Mouse (Mus musculus) stomach, embryonic 14.5 days (tissue): ENCODE results near the gene Dnah14. TPM values are rescaled to one million over a fixed set of nuclear protein-coding genes. Genes with fewer than 3 reads are reported as not detected.

ENCODE experiments used
- ATAC-seq: fragments of 200-750 bp; cut with Nextera tagmentation; 2 replicates; pipeline ENCODE4 v1.8.0; 2017; ENCODE audit warnings: low read depth, moderate TSS enrichment; ENCODE audit not compliant: insufficient number of reproducible peaks, insufficient read depth, low FRiP score
- H3K27ac ChIP-seq: fragments of 300-500 bp; sonication (generic); 2 replicates; pipeline ENCODE4 v1.5.1; 2014; ENCODE audit warnings: mild to moderate bottlenecking, low read length, moderate library complexity, mixed read lengths
- H3K27me3 ChIP-seq: fragments of 300-500 bp; sonication (generic); 2 replicates; pipeline ENCODE4 v1.6.1; 2014; ENCODE audit warnings: low read length, control low read depth, mixed read lengths; ENCODE audit not compliant: control insufficient read depth, insufficient read depth
- H3K36me3 ChIP-seq: fragments of 300-500 bp; sonication (generic); 2 replicates; pipeline ENCODE4 v1.6.1; 2014; ENCODE audit warnings: mild to moderate bottlenecking, control low read depth, low read length, moderate library complexity, mixed read lengths; ENCODE audit not compliant: control insufficient read depth, insufficient read depth
- H3K4me1 ChIP-seq: fragments of 300-500 bp; sonication (generic); 2 replicates; pipeline ENCODE4 v1.6.1; 2014; ENCODE audit warnings: low read length, control low read depth, mixed read lengths; ENCODE audit not compliant: control insufficient read depth, insufficient read depth
- H3K4me2 ChIP-seq: fragments of 300-500 bp; sonication (generic); replicated peaks from 2 replicates; pipeline ENCODE4 v1.6.1; 2014; ENCODE audit warnings: low read depth, low read length, control low read depth
- H3K4me3 ChIP-seq: fragments of 300-500 bp; sonication (generic); 2 replicates; pipeline ENCODE4 v1.5.1; 2014; ENCODE audit warnings: low read depth, low read length, control low read depth
- H3K9ac ChIP-seq: fragments of 300-500 bp; sonication (generic); replicated peaks from 2 replicates; pipeline ENCODE4 v1.6.1; 2014; ENCODE audit warnings: low read depth, mild to moderate bottlenecking, control low read depth, low read length, moderate library complexity, mixed read lengths
- H3K9me3 ChIP-seq: fragments of 300-500 bp; sonication (generic); 2 replicates; pipeline ENCODE4 v1.6.1; 2016; ENCODE audit warnings: low read depth, low read length, control low read depth; ENCODE audit not compliant: control insufficient read depth
- WGBS: fragments of 180-500 bp; shearing (Covaris S2); extraction: QIAGEN DNeasy Blood & Tissue Kit; methylation state at CpG from one replicate; pipeline ENCODE4 v1.1.7; 2014; 5-methylcytosine and 5-hydroxymethylcytosine counted together
- polyA plus RNA-seq: library from polyadenylated mRNA; unstranded; fragments of >200 nt; fragmentation: Nextera tagmentation; extraction: Ambion mirVana; gene quantifications from 2 replicates; pipeline ENCODE4 v1.2.1, GENCODE M21; 2014

The Dnah14 gene
- polyA plus RNA-seq, 1 experiment from 2014 or later = 2.0 TPM

- H3K27me3 ChIP-seq = no peaks in the 10 kb centered on the region
- no peak overlapping the region for H3K27ac ChIP-seq
- 57% methylated on average over 6 of the region's 6 CpGs for WGBS
- no peak overlapping the region for H3K9ac ChIP-seq
- no peaks in the 10 kb centered on the region for H3K9me3 ChIP-seq
- ATAC-seq = no peak
- H3K4me1 ChIP-seq = no peaks in the 10 kb centered on the region
- no peaks in the 10 kb centered on the region for H3K36me3 ChIP-seq
- H3K4me3 ChIP-seq = no peak overlapping the region
- no peak overlapping the region for H3K4me2 ChIP-seq
Measured at GRCm38 (mm10) chr1:181628276-181628675, 51.9 kb downstream of the Dnah14 start.

DNA sequence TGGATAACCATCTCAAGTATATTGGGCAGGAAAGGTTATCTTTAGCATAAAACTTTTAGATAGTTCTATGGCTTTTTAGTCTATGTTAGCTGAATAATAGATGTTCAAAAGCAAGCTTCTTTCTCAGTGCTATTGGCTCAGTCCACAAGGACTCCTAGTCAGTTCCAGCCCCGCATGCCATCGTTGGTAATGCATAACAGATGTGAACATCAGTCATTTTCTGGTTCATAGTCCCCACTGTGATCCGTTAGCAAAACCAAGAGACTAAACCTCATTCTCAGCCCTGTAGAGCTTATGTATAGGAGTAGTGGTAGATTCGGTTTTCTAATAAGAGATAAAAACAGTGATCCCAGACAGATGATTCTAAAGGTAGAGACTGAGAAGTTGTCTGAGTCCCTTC, 55.0 kb downstream of the Dnah14 start:
- 82% methylated on average over 4 of the region's 4 CpGs for WGBS
- no peaks in the 10 kb centered on the region for H3K9me3 ChIP-seq
- ATAC-seq = no peak
- no peak overlapping the region for H3K4me3 ChIP-seq
- no peaks in the 10 kb centered on the region for H3K27me3 ChIP-seq
- H3K4me1 ChIP-seq = no peaks in the 10 kb centered on the region
- H3K27ac ChIP-seq = no peak overlapping the region
- H3K4me2 ChIP-seq = no peak overlapping the region
- no peak overlapping the region for H3K9ac ChIP-seq
- no peaks in the 10 kb centered on the region for H3K36me3 ChIP-seq

DNA sequence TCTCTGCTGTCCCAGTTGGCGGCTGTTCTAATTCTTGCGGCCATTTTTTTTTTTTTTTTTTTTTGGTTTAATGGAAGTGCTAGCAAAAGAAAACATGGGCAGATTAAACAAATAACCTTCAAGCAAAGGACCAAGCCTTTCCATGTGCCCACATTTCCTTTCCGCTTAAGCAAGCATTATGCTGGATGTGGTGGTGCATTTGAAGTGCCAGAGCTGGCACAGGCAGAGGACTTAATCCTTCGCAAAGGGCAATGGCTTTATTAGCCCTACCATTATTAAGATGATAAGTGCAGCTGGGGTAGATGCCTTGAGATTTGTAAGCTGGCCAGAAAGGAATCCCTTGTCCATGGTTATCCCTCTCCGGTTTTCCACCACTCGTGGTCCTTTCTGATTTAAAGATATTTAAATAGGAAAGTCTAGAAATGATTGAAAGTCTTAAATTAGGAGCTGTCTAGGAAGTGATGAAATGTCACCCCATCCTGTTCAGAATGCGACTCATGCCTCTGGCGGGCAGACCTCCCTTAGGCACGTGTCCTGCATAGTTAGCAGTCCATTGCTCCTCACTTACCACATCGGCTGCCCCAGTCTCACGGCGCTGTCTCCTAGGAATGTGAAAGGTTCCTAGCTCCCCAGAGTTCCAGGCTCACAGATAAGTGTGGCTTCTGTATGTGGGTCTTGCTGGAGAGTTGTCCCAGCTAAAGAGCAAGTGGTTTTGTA, 61.8 kb downstream of the Dnah14 start:
- ATAC-seq = no peak
- Histone ChIP-seq H3K9ac (no peak overlapping the region), H3K27me3 (no peaks in the 10 kb centered on the region), H3K27ac (no peak overlapping the region), H3K9me3 (no peaks in the 10 kb centered on the region), H3K4me2 (no peak overlapping the region), H3K4me1 (no peaks in the 10 kb centered on the region), H3K36me3 (no peaks in the 10 kb centered on the region), H3K4me3 (no peak overlapping the region)
- WGBS = 82% methylated on average over 12 of the region's 12 CpGs

GRCm38 (mm10) chr1:181640383-181640782, 64.0 kb downstream of the Dnah14 start:
- 74% methylated on average over 2 of the region's 2 CpGs for WGBS
- H3K36me3 ChIP-seq = no peaks in the 10 kb centered on the region
- no peak overlapping the region for H3K9ac ChIP-seq
- no peaks in the 10 kb centered on the region for H3K27me3 ChIP-seq
- ATAC-seq = no peak
- no peak overlapping the region for H3K27ac ChIP-seq
- H3K9me3 ChIP-seq = no peaks in the 10 kb centered on the region
- H3K4me2 ChIP-seq = no peak overlapping the region
- H3K4me1 ChIP-seq = no peaks in the 10 kb centered on the region
- H3K4me3 ChIP-seq = no peak overlapping the region

- Histone ChIP-seq H3K4me1 (no peaks in the 10 kb centered on the region), H3K27ac (no peak overlapping the region), H3K4me2 (no peak overlapping the region), H3K9ac (no peak overlapping the region), H3K4me3 (no peak overlapping the region), H3K36me3 (no peaks in the 10 kb centered on the region), H3K9me3 (no peaks in the 10 kb centered on the region), H3K27me3 (no peaks in the 10 kb centered on the region)
- WGBS = 40% methylated on average over 8 of the region's 8 CpGs
- no peak for ATAC-seq
Measured at GRCm38 (mm10) chr1:181647467-181647866, 71.1 kb downstream of the Dnah14 start.

DNA sequence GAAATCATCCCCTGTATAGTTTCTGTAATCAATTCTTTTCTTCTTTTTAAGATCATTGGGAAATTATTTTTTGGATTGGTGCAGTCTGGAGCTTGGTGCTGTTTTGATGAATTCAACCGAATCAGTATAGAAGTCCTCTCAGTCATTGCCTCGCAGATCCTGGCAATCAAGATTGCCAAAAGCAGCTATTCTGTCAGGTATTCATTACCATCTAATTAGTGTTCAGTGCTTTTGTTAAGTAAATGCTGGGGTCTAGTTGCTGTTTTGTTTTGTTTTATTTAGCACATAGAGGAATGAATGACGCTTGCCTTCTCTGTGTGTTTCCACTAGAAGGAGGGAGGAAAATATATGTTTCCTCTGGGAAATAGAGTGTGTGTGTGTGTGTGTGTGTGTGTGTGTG, 77.1 kb downstream of the Dnah14 start:
- H3K27me3 ChIP-seq = no peaks in the 10 kb centered on the region
- H3K4me1 ChIP-seq = no peaks in the 10 kb centered on the region
- no peaks in the 10 kb centered on the region for H3K36me3 ChIP-seq
- no peak overlapping the region for H3K4me3 ChIP-seq
- ATAC-seq = no peak
- no peak overlapping the region for H3K4me2 ChIP-seq
- no peaks in the 10 kb centered on the region for H3K9me3 ChIP-seq
- no peak overlapping the region for H3K9ac ChIP-seq
- 71% methylated on average over 3 of the region's 3 CpGs for WGBS
- no peak overlapping the region for H3K27ac ChIP-seq

DNA sequence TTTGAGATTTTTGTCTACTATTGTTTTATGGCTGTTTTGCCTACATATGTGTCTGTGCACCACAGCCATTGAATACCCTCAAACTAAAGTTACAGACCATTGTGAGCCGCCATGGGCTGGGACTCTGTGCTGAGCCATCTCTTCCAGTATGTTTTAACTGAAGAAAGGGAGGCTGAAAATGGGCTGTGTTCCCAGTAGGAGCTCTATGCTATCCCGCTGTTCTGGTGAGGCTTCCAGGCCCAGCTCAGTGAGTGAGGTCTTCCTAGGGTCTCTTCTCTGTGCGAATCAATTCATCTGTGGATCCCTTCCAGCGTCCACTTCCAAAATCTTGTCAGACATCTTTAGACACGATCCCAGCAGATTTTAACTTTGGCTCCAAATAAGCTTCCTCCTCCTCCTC, 80.1 kb downstream of the Dnah14 start:
- 87% methylated on average over 5 of the region's 5 CpGs for WGBS
- Histone ChIP-seq H3K4me3 (no peak overlapping the region), H3K4me1 (no peaks in the 10 kb centered on the region), H3K27ac (no peak overlapping the region), H3K36me3 (no peaks in the 10 kb centered on the region), H3K9ac (no peak overlapping the region), H3K9me3 (no peaks in the 10 kb centered on the region), H3K27me3 (no peaks in the 10 kb centered on the region), H3K4me2 (no peak overlapping the region)
- no peak for ATAC-seq

- no peaks in the 10 kb centered on the region for H3K27me3 ChIP-seq
- H3K4me1 ChIP-seq = no peaks in the 10 kb centered on the region
- no peak for ATAC-seq
- no peaks in the 10 kb centered on the region for H3K36me3 ChIP-seq
- no peak overlapping the region for H3K27ac ChIP-seq
- H3K4me3 ChIP-seq = no peak overlapping the region
- H3K9me3 ChIP-seq = no peaks in the 10 kb centered on the region
- no peak overlapping the region for H3K4me2 ChIP-seq
- 57% methylated on average over 4 of the region's 4 CpGs for WGBS
- no peak overlapping the region for H3K9ac ChIP-seq
Measured at GRCm38 (mm10) chr1:181666801-181667200, 90.4 kb downstream of the Dnah14 start.
